Mouse (Mus musculus) embryonic facial prominence, embryonic 15.5 days (tissue): Measurements from ENCODE around the gene Grid1. TPM values are rescaled to one million over a fixed set of nuclear protein-coding genes. Genes with fewer than 3 reads are reported as not detected.

ENCODE experiments used
- ATAC-seq: fragments of 200-750 bp; cut with Nextera tagmentation; 2 replicates; pipeline ENCODE4 v1.8.0; 2017; ENCODE audit warnings: low read depth, moderate TSS enrichment; ENCODE audit not compliant: insufficient number of reproducible peaks, low FRiP score, low TSS enrichment
- H3K27ac ChIP-seq: fragments of 300-500 bp; sonication (generic); replicated peaks from 2 replicates; pipeline ENCODE4 v1.5.1; 2015; ENCODE audit warnings: mild to moderate bottlenecking, inconsistent platforms
- H3K27me3 ChIP-seq: fragments of 300-500 bp; sonication (generic); 2 replicates; pipeline ENCODE4 v1.6.1; 2015; ENCODE audit warnings: inconsistent platforms
- H3K36me3 ChIP-seq: fragments of 300-500 bp; sonication (generic); 2 replicates; pipeline ENCODE4 v1.6.1; 2015; ENCODE audit warnings: mild to moderate bottlenecking, inconsistent platforms
- H3K4me1 ChIP-seq: fragments of 300-500 bp; sonication (generic); 2 replicates; pipeline ENCODE4 v1.6.1; 2015; ENCODE audit warnings: inconsistent platforms
- H3K4me2 ChIP-seq: fragments of 300-500 bp; sonication (generic); replicated peaks from 2 replicates; pipeline ENCODE4 v1.6.1; 2015; ENCODE audit warnings: mild to moderate bottlenecking, inconsistent platforms
- H3K4me3 ChIP-seq: fragments of 300-500 bp; sonication (generic); replicated peaks from 2 replicates; pipeline ENCODE4 v1.5.1; 2015; ENCODE audit warnings: mild to moderate bottlenecking, inconsistent platforms
- H3K9ac ChIP-seq: fragments of 300-500 bp; sonication (generic); 2 replicates; pipeline ENCODE4 v1.6.1; 2015; ENCODE audit warnings: inconsistent platforms
- H3K9me3 ChIP-seq: fragments of 300-500 bp; sonication (generic); replicated peaks from 2 replicates; pipeline ENCODE4 v1.6.1; 2016; ENCODE audit warnings: inconsistent platforms
- WGBS: fragments of 180-500 bp; shearing (Covaris S2); methylation state at CpG from one replicate; pipeline ENCODE4 v1.1.7; 2015; 5-methylcytosine and 5-hydroxymethylcytosine counted together
- polyA plus RNA-seq: library from polyadenylated mRNA; unstranded; fragments of >200 nt; fragmentation: Nextera tagmentation; extraction: Ambion mirVana; gene quantifications from 2 replicates; pipeline ENCODE4 v1.2.1, GENCODE M21; 2015

Grid1 gene
- polyA plus RNA-seq, 1 experiment from 2014 or later, result 1.4 TPM

DNA sequence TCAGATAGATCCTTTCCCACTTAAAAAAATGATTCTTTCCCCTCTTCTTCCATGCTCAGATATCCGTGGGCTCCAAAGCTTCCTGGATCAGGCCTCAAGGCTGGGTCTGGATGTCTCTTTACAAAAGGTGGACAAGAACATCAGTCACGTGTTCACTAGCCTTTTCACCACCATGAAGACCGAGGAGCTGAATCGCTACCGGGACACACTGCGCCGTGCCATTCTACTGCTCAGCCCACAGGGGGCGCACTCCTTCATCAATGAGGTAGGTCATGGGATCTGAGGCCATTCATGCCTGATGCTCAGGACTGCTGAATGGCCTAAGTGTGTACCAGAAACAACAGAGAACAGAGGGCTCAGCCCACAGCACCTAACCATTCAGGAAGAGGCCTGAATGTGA is 206.8 kb downstream of the Grid1 start:
- H3K36me3 ChIP-seq, result no peaks in the 10 kb centered on the region
- no peak overlapping the region for H3K9ac ChIP-seq
- H3K27me3 ChIP-seq, result no peaks in the 10 kb centered on the region
- no peak overlapping the region for H3K4me3 ChIP-seq
- no peak overlapping the region for H3K4me2 ChIP-seq
- ATAC-seq, result no peak
- 90% methylated on average over 8 of the region's 8 CpGs for WGBS
- no peak overlapping the region for H3K27ac ChIP-seq
- no peaks in the 10 kb centered on the region for H3K4me1 ChIP-seq
- no peaks in the 10 kb centered on the region for H3K9me3 ChIP-seq

DNA sequence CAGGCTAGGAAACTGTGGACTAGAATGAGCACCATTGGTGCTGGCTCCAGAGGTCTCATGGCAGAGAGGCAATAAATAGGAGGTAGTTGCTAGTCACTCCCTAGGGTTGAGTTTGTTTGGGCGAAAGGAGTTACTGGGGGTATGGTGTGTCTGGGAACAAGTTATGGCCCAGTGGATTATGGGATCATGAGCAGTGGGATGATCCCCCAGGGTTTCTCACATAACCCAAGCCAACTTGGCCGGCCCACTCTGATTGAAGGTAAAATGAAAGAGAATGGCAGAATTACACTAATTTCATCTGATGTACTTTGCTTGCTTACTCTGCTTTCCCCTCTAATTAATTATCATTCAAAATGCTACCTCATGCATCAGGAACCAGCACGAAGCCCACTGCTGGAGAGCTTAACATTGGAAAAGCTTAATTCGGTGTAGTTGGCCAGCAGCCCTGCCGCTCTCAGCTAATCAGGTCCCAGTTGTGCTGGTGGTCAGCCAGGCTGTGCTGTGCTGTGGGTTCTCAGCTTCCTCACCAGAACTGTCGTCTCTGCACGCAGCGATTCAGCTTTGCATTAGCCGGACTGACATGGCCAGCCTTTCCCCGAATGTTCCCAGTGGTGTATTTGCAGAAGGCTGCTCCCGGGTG is 207.7 kb downstream of the Grid1 start:
- 64% methylated on average over 11 of the region's 11 CpGs for whole genome bisulfite sequencing
- ATAC-seq, result no peak
- H3K27me3 ChIP-seq, result no peaks in the 10 kb centered on the region
- no peak overlapping the region for H3K4me2 ChIP-seq
- H3K4me3 ChIP-seq, result no peak overlapping the region
- H3K9ac ChIP-seq, result no peak overlapping the region
- no peaks in the 10 kb centered on the region for H3K36me3 ChIP-seq
- H3K4me1 ChIP-seq, result no peaks in the 10 kb centered on the region
- no peaks in the 10 kb centered on the region for H3K9me3 ChIP-seq
- no peak overlapping the region for H3K27ac ChIP-seq

DNA sequence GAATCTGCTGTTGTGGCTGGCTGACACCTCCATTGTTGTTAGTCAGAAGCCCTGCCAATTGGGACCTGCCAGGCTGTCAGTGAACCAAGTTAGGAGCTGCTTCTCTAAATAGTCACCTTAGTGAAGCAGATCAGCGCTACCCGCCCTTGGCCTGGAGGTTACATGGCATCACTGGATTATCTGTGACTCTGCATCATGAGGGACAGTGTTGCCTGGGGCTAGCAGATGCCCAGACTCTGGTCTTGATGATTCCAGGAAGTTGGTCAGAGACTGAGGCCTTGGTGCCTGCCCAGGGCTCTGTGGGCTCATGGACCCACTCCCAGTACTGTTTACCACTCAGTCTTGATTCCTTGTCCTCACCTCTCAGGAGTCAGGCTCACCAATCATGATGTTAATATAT is 209.7 kb downstream of the Grid1 start:
- no peaks in the 10 kb centered on the region for H3K36me3 ChIP-seq
- H3K4me3 ChIP-seq, result no peak overlapping the region
- no peaks in the 10 kb centered on the region for H3K27me3 ChIP-seq
- 89% methylated on average over 2 of the region's 2 CpGs for WGBS
- no peak for ATAC-seq
- H3K27ac ChIP-seq, result no peak overlapping the region
- no peak overlapping the region for H3K9ac ChIP-seq
- H3K4me2 ChIP-seq, result no peak overlapping the region
- no peaks in the 10 kb centered on the region for H3K9me3 ChIP-seq
- H3K4me1 ChIP-seq, result no peaks in the 10 kb centered on the region

DNA sequence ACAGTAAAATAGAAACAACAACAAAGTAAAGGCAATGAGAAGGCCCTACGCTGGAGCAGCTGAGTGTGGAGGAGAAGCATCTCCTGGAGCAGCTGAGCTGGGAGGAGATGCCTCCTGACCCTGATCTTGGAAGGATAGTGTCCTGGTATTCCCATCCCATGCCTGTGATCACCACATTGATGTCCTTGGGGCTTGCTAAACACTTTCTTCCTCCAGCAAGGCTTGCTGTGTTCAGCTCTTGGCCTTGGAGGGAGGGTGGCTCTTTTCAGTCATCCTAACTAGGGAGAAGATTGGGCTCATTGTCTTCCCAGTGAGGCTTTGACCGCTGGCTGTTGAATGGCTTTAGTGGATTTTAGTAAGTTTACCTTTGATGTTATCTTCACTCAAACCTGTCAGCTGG is 210.4 kb downstream of the Grid1 start:
- no peaks in the 10 kb centered on the region for H3K36me3 ChIP-seq
- no peak overlapping the region for H3K4me3 ChIP-seq
- no peaks in the 10 kb centered on the region for H3K9me3 ChIP-seq
- no peaks in the 10 kb centered on the region for H3K4me1 ChIP-seq
- H3K9ac ChIP-seq, result no peak overlapping the region
- H3K27me3 ChIP-seq, result no peaks in the 10 kb centered on the region
- H3K4me2 ChIP-seq, result no peak overlapping the region
- no peak overlapping the region for H3K27ac ChIP-seq
- WGBS, result 66% methylated on average over 2 of the region's 2 CpGs
- no peak for ATAC-seq

DNA sequence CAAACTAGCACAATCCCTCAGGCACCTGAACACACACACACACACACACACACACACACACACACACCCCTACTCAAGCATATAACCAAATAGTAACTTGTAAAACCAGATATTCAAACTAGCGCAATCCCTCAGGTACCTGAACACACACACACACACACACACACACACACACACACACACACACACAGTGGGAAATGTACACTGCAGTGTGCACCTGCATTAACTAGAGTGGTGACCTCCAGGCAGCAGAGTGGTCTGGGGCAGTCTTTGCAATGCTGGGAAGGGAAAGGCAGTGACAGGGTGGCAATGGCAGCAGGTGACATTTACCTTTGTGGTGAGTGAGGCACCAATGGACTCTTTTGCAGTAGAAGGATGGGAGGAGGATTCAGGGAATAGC is 212.4 kb downstream of the Grid1 start:
- Histone ChIP-seq H3K27me3 (no peaks in the 10 kb centered on the region), H3K4me1 (no peaks in the 10 kb centered on the region), H3K9me3 (no peaks in the 10 kb centered on the region), H3K27ac (no peak overlapping the region), H3K4me3 (no peak overlapping the region), H3K36me3 (no peaks in the 10 kb centered on the region), H3K9ac (no peak overlapping the region), H3K4me2 (no peak overlapping the region)
- 74% methylated on average over 1 of the region's 1 CpGs for WGBS
- no peak for ATAC-seq

DNA sequence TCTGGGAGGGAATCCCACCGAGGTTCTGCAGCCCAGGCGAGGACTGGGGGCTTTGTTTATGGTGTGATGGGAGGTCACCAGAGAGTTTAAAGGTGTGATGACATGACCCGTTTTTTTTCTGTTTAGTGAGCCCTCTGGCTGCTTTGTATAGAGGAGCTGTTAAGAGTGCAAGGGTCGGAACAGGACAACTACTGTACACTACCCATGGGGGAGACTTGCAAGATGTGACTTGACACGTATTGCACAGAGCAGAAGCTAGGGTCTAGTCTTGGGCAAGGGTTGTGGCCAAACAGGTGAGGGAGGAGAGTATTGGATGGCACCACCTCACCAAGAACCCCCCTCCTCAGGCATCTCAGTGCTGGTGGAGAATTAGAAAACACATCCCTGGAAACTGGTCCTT is 224.4 kb downstream of the Grid1 start:
- H3K9me3 ChIP-seq, result no peaks in the 10 kb centered on the region
- H3K4me1 ChIP-seq, result no peaks in the 10 kb centered on the region
- H3K4me3 ChIP-seq, result no peak overlapping the region
- ATAC-seq, result no peak
- no peak overlapping the region for H3K9ac ChIP-seq
- no peaks in the 10 kb centered on the region for H3K36me3 ChIP-seq
- no peak overlapping the region for H3K4me2 ChIP-seq
- H3K27me3 ChIP-seq, result no peaks in the 10 kb centered on the region
- no peak overlapping the region for H3K27ac ChIP-seq
- WGBS, result 61% methylated on average over 5 of the region's 5 CpGs

DNA sequence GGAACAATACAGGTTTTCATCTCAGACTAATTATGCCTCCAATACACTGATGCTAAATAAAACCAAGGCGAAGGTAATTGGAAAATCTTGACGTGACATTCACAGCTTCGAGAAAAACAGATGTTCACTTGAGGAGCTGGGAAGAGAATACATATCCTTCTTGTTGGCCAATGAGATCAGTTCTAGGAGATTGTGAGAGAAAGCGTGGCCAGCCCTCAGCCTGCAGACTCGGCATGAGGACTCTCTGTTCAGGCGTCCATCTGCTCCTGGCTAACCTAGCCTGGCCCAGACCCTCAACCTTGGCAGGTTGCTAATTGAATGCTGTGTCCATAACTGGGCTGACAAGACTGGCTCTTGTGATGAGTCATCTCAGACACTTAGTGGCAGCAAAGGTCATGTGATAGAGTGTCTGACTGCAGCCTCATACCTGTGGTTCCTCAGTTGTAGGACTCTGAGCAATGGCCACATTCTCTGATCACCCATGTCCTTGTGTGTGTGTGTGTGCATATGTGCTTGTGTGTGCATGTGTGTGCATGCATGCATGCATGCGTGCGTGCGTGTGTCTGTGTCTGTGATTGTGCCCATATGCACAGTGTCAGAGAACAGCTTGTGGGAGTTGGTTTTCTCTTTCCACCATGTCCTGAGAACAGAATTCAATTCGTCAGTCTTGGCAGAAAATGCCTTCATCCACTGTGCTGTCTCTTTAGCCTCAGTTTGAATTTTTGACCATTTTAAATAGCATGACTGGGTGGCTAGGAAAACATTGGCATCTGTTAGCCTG is 225.2 kb downstream of the Grid1 start:
- no peaks in the 10 kb centered on the region for H3K36me3 ChIP-seq
- no peaks in the 10 kb centered on the region for H3K4me1 ChIP-seq
- H3K4me2 ChIP-seq, result no peak overlapping the region
- 74% methylated on average over 10 of the region's 10 CpGs for WGBS
- H3K4me3 ChIP-seq, result no peak overlapping the region
- no peak overlapping the region for H3K9ac ChIP-seq
- H3K27me3 ChIP-seq, result no peaks in the 10 kb centered on the region
- no peak overlapping the region for H3K27ac ChIP-seq
- H3K9me3 ChIP-seq, result no peaks in the 10 kb centered on the region
- no peak for ATAC-seq

DNA sequence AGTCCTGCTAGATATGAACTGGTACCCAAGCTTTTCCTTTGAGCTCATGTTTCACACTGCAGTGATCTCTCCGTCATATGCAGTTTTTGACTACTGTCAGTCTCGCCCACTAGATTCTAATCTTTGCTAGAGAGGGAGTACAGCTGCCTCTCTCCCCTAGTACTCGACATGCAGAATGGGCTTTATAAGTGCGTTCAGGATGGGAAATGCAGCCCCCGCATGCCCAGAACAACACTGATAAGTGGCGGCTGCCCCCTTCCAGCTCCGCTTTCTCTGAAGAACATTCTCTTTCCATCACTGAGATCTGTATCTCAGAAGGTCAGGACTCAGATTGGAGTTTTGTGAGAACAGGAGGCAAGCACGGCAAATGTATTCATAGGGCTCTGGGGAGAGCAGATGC is 229.3 kb downstream of the Grid1 start:
- 61% methylated on average over 8 of the region's 8 CpGs for WGBS
- no peaks in the 10 kb centered on the region for H3K27me3 ChIP-seq
- H3K27ac ChIP-seq, result no peak overlapping the region
- no peak overlapping the region for H3K9ac ChIP-seq
- H3K4me2 ChIP-seq, result no peak overlapping the region
- no peaks in the 10 kb centered on the region for H3K4me1 ChIP-seq
- H3K4me3 ChIP-seq, result no peak overlapping the region
- H3K9me3 ChIP-seq, result no peaks in the 10 kb centered on the region
- no peaks in the 10 kb centered on the region for H3K36me3 ChIP-seq
- ATAC-seq, result no peak

DNA sequence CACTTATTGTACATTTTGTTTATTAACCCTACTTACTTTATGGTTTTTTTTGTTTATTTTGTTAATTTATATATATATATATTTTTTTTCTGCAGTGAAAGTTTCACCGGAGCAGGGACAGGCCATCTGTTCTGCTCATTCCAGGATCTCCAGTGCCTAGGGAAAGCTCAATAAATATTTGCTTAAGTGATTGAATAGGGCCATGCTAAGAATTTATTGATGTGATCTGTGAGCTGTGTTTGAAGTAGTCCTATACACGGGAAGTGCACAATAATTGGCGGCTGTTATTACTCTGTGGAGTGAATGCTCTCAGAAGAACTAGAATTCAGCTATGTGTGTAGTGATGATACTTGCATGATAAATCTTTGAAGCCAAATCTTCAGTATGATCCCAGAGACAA is 234.2 kb downstream of the Grid1 start:
- WGBS, result 81% methylated on average over 3 of the region's 3 CpGs
- H3K4me3 ChIP-seq, result no peak overlapping the region
- ATAC-seq, result no peak
- H3K4me1 ChIP-seq, result no peaks in the 10 kb centered on the region
- no peak overlapping the region for H3K4me2 ChIP-seq
- no peak overlapping the region for H3K9ac ChIP-seq
- no peaks in the 10 kb centered on the region for H3K36me3 ChIP-seq
- no peaks in the 10 kb centered on the region for H3K9me3 ChIP-seq
- no peak overlapping the region for H3K27ac ChIP-seq
- H3K27me3 ChIP-seq, result no peaks in the 10 kb centered on the region

DNA sequence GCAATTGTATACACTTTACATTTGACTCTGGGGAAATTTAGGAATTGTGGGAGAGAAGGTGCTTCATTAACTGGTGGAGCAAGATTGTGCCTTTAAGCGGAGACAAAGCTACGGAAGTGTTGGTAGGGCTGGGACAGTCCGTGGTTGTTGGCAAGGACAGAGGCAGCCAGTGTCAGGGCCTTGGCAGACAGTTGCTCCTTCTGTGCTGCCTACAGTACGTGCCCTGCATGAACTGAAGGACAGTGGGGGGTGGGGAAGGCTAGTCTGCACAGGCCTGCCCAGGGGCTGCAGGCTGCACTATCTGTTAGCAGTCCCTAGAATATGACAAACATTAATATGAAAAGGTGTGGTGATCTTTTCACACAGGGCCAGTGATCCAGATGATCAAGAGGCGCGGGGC is 254.7 kb downstream of the Grid1 start:
- Histone ChIP-seq H3K9me3 (no peaks in the 10 kb centered on the region), H3K27me3 (no peaks in the 10 kb centered on the region), H3K4me1 (no peaks in the 10 kb centered on the region), H3K36me3 (no peaks in the 10 kb centered on the region), H3K9ac (no peak overlapping the region), H3K4me2 (no peak overlapping the region), H3K4me3 (no peak overlapping the region), H3K27ac (no peak overlapping the region)
- no peak for ATAC-seq
- 67% methylated on average over 6 of the region's 6 CpGs for WGBS

DNA sequence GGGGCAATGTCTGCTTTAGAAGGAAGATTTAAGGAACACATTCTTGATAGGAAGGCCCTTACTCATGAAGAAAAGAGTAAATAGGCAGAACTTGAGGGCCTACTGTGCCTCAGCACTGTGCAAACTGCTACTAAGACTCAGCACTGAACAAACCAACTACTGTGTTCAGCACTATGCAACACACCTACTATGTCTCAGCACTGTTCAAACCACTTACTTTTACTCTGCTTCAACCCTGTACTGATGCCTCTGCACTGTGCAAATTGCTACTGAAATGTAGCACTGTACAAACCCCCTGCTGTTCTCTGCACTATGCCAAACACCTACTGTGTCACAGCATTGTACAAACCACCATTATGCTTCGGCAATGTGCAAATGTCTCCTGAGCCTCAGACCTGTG is 260.0 kb downstream of the Grid1 start:
- H3K27me3 ChIP-seq, result no peaks in the 10 kb centered on the region
- H3K4me2 ChIP-seq, result no peak overlapping the region
- no peak overlapping the region for H3K27ac ChIP-seq
- no peak for ATAC-seq
- H3K9me3 ChIP-seq, result no peaks in the 10 kb centered on the region
- H3K4me1 ChIP-seq, result no peaks in the 10 kb centered on the region
- no peak overlapping the region for H3K9ac ChIP-seq
- no peak overlapping the region for H3K4me3 ChIP-seq
- no peaks in the 10 kb centered on the region for H3K36me3 ChIP-seq
- WGBS, result 94% methylated on average over 1 of the region's 1 CpGs

DNA sequence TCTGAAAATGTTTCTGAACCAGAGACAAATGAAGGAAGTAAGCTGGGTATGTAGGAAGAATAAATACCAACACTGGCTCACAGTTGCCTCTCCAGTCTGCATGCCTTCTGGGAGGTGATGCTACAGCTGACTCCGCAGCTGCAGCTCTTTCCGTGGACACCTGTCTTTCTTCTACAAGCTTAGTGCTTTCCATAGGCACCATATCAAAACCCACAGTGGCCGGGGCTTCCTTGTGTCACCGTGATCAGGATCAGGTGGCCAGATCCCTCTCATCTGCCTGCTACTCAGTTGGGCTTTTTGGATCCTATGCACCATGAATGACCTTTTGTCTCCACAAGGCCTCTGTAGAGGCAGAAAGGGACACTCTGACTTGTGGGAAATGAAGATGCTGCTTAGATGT is 272.7 kb downstream of the Grid1 start:
- no peak overlapping the region for H3K4me3 ChIP-seq
- no peak for ATAC-seq
- 84% methylated on average over 4 of the region's 4 CpGs for WGBS
- no peaks in the 10 kb centered on the region for H3K36me3 ChIP-seq
- H3K4me1 ChIP-seq, result no peaks in the 10 kb centered on the region
- H3K27ac ChIP-seq, result no peak overlapping the region
- H3K4me2 ChIP-seq, result no peak overlapping the region
- H3K9me3 ChIP-seq, result no peaks in the 10 kb centered on the region
- no peaks in the 10 kb centered on the region for H3K27me3 ChIP-seq
- no peak overlapping the region for H3K9ac ChIP-seq
